Mouse (Mus musculus): ENCODE measurements at regions not wholly inside any gene's neighbourhood (a gene's known extent, or its start where the extent isn't known, plus 50 kb on each side); places are given as distances from the start of the nearest gene placed in this dataset.

DNA sequence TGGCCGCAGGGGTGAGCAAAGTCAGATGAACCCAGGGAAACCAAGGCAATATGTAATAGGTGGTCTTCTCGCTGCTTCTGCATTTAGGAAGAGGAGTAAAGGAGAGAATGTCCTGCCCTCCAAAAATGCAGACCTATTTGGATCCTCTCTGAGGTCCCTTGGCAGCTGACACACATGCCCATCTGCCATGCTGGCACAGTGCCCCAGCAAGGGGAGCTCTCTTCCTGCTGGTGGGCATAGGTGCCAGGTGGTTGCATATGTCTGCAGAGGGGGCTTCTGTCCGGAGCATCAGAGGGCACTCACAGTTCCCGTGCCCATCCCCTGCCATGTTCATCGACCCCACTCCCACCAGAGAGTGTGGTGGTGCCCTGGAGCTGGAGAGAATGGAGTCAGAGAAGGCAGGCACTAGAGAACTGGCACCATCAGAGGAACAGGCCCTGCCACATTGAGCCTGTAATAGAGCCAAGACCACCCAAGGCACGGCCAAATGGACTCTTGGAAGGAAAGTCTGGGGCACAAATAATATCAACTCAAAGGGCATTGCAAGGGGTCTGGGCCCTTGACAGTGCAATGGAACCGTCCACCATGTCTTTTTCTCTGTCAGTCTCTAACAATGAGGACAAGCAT, 222.7 kb upstream of the Cadm1 start:
- H3K27me3 ChIP-seq (ENCODE audit: control insufficient read depth, insufficient read depth, low read length), result no peaks in the 10 kb centered on the region
- H3K4me2 ChIP-seq (ENCODE audit: low read depth), result no peak overlapping the region
- TF ChIP-seq EP300 (IDR thresholded peaks at IDR 0.05; ENCODE audit: low read depth), result no peak
- no peak for TF ChIP-seq CTCF (IDR thresholded peaks at IDR 0.05; ENCODE audit: low read depth)
- no peak overlapping the region for H3K4me3 ChIP-seq (ENCODE audit: insufficient read depth in 1 of 2, low read depth in 2 of 2, low read length in 2 of 2)
- no peaks in the 10 kb centered on the region for H3K36me3 ChIP-seq (replicated peaks; ENCODE audit: control insufficient read depth, insufficient read depth, low read depth)
- H3K9ac ChIP-seq (replicated peaks), result no peak overlapping the region
- DNase-seq (ENCODE audit: low read depth in 3 of 3, low spot score in 3 of 3) (no peak), ATAC-seq (ENCODE audit: insufficient read depth) (no peak)
- 63% methylated on average over 7 of the region's 7 CpGs for WGBS (ENCODE audit: insufficient replicate concordance)
- no peaks in the 10 kb centered on the region for H3K9me3 ChIP-seq (ENCODE audit: control insufficient read depth, low read length)
- no peak overlapping the region for H3K27ac ChIP-seq
- H3K4me1 ChIP-seq (replicated peaks; ENCODE audit: control insufficient read depth in 2 of 2, insufficient read depth in 2 of 2, low read length in 1 of 2), result no peaks in the 10 kb centered on the region

DNA sequence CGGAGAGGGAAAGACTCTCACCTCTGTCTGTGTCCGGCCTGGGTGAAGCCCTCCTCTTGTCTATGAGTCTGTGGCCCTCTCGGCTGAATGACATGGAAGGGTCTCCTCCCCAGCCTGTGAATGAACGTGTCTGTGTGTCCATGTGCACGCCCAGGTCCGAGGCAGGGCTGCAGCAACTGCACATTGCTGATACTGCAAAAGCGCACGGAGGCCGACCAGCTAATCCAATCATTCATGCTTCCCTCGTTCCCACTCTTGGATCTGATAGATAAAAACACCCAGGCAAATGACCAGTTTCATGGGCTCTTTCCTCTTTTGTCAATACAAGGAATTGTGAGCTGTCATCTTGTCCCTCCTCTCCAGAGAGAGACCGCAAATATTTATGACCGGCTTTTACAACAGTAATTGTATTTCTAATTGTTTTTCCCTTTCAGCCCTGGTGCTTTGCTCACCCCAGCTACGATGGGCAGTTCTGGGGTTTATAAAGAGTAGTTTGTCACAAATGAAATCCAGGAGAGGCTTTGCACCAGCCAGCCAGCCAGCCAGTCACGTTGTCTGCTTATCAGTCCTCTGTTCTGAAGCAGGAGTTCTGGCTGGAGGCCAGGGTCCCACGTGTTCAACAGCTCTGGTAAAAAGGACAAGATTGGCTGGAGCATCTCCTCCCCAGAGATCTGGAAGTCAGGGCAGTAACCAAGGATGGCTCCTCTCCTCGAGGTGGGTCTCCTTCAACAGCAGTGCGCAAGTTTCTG, 222.0 kb upstream of the Cadm1 start:
- no peak overlapping the region for H3K4me2 ChIP-seq (ENCODE audit: low read depth)
- ATAC-seq (ENCODE audit: insufficient read depth) (no peak), DNase-seq (ENCODE audit: low read depth in 3 of 3, low spot score in 3 of 3) (no peak)
- no peak overlapping the region for H3K9ac ChIP-seq (replicated peaks)
- no peaks in the 10 kb centered on the region for H3K4me1 ChIP-seq (replicated peaks; ENCODE audit: control insufficient read depth in 2 of 2, insufficient read depth in 2 of 2, low read length in 1 of 2)
- H3K9me3 ChIP-seq (ENCODE audit: control insufficient read depth, low read length), result no peaks in the 10 kb centered on the region
- no peaks in the 10 kb centered on the region for H3K36me3 ChIP-seq (replicated peaks; ENCODE audit: control insufficient read depth, insufficient read depth, low read depth)
- H3K27ac ChIP-seq, result no peak overlapping the region
- 54% methylated on average over 17 of the region's 17 CpGs for WGBS (ENCODE audit: insufficient replicate concordance)
- TF ChIP-seq CTCF (IDR thresholded peaks at IDR 0.05; ENCODE audit: low read depth), result no peak
- no peak for TF ChIP-seq EP300 (IDR thresholded peaks at IDR 0.05; ENCODE audit: low read depth)
- no peaks in the 10 kb centered on the region for H3K27me3 ChIP-seq (ENCODE audit: control insufficient read depth, insufficient read depth, low read length)
- no peak overlapping the region for H3K4me3 ChIP-seq (ENCODE audit: insufficient read depth in 1 of 2, low read depth in 2 of 2, low read length in 2 of 2)

DNA sequence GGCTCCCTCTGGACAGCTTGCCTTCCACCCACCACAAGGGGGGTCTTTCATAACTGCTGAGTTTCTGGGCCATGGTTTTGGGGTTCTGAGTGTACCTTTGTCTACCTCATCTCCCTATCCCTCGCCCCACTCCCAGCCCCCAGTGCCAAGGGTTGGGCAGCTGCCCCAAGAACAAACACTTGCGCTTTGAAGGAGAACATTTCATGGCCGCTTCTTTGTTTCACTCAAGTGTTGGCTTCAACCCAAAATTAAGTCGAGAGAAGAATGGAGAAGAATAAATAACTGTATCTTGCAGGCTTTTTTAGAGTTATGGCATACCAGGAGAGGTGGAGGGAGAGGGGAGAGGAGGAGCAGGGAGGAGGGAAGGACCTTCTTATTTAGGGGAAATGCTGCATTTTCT, 216.5 kb upstream of the Cadm1 start:
- TF ChIP-seq EP300 (IDR thresholded peaks at IDR 0.05; ENCODE audit: low read depth) (no peak), CTCF (IDR thresholded peaks at IDR 0.05; ENCODE audit: low read depth) (no peak)
- Histone ChIP-seq H3K4me1 (replicated peaks; ENCODE audit: control insufficient read depth in 2 of 2, insufficient read depth in 2 of 2, low read length in 1 of 2) (no peaks in the 10 kb centered on the region), H3K9me3 (ENCODE audit: control insufficient read depth, low read length) (no peaks in the 10 kb centered on the region), H3K27me3 (ENCODE audit: control insufficient read depth, insufficient read depth, low read length) (no peaks in the 10 kb centered on the region), H3K4me2 (ENCODE audit: low read depth) (no peak overlapping the region), H3K27ac (no peak overlapping the region), H3K9ac (replicated peaks) (no peak overlapping the region), H3K4me3 (ENCODE audit: insufficient read depth in 1 of 2, low read depth in 2 of 2, low read length in 2 of 2) (no peak overlapping the region), H3K36me3 (replicated peaks; ENCODE audit: control insufficient read depth, insufficient read depth, low read depth) (no peaks in the 10 kb centered on the region)
- ATAC-seq (ENCODE audit: insufficient read depth) (no peak), DNase-seq (ENCODE audit: low read depth in 3 of 3, low spot score in 3 of 3) (no peak)
- whole genome bisulfite sequencing (ENCODE audit: insufficient replicate concordance), result 57% methylated on average over 4 of the region's 4 CpGs

GRCm38 (mm10) chr9:47314236-47314635, 215.7 kb upstream of the Cadm1 start:
- ATAC-seq (ENCODE audit: insufficient read depth), result no peak
- H3K9ac ChIP-seq (replicated peaks), result no peak overlapping the region
- no peak overlapping the region for H3K4me2 ChIP-seq (ENCODE audit: low read depth)
- no peaks in the 10 kb centered on the region for H3K36me3 ChIP-seq (replicated peaks; ENCODE audit: control insufficient read depth, insufficient read depth, low read depth)
- no peak for DNase-seq (ENCODE audit: low read depth in 3 of 3, low spot score in 3 of 3)
- H3K9me3 ChIP-seq (ENCODE audit: control insufficient read depth, low read length), result no peaks in the 10 kb centered on the region
- WGBS (ENCODE audit: insufficient replicate concordance), result 80% methylated on average over 1 of the region's 1 CpGs
- H3K4me3 ChIP-seq (ENCODE audit: insufficient read depth in 1 of 2, low read depth in 2 of 2, low read length in 2 of 2), result no peak overlapping the region
- H3K27me3 ChIP-seq (ENCODE audit: control insufficient read depth, insufficient read depth, low read length), result no peaks in the 10 kb centered on the region
- H3K4me1 ChIP-seq (replicated peaks; ENCODE audit: control insufficient read depth in 2 of 2, insufficient read depth in 2 of 2, low read length in 1 of 2), result no peaks in the 10 kb centered on the region
- no peak for TF ChIP-seq EP300 (IDR thresholded peaks at IDR 0.05; ENCODE audit: low read depth)
- no peak for TF ChIP-seq CTCF (IDR thresholded peaks at IDR 0.05; ENCODE audit: low read depth)
- H3K27ac ChIP-seq, result no peak overlapping the region

GRCm38 (mm10) chr9:47320345-47320744, 209.6 kb upstream of the Cadm1 start:
- Histone ChIP-seq H3K4me3 (ENCODE audit: insufficient read depth in 1 of 2, low read depth in 2 of 2, low read length in 2 of 2) (no peak overlapping the region), H3K27me3 (ENCODE audit: control insufficient read depth, insufficient read depth, low read length) (no peaks in the 10 kb centered on the region), H3K9me3 (ENCODE audit: control insufficient read depth, low read length) (no peaks in the 10 kb centered on the region), H3K4me1 (replicated peaks; ENCODE audit: control insufficient read depth in 2 of 2, insufficient read depth in 2 of 2, low read length in 1 of 2) (peaks cover 0 to 10% of the 10 kb centered on the region in 2 experiments; a peak in 2 of 4 replicates), H3K27ac (no peak overlapping the region), H3K4me2 (ENCODE audit: low read depth) (no peak overlapping the region), H3K9ac (replicated peaks) (no peak overlapping the region), H3K36me3 (replicated peaks; ENCODE audit: control insufficient read depth, insufficient read depth, low read depth) (no peaks in the 10 kb centered on the region)
- WGBS (ENCODE audit: insufficient replicate concordance), result 50% methylated on average over 1 of the region's 1 CpGs
- ATAC-seq (ENCODE audit: insufficient read depth), result no peak
- no peak for TF ChIP-seq CTCF (IDR thresholded peaks at IDR 0.05; ENCODE audit: low read depth)
- TF ChIP-seq EP300 (IDR thresholded peaks at IDR 0.05; ENCODE audit: low read depth), result no peak
- DNase-seq (ENCODE audit: low read depth in 3 of 3, low spot score in 3 of 3), result no peak
